Mouse (Mus musculus) kidney, postnatal 36 days (tissue): ENCODE results near the gene Gorasp1.

Experiments used
- DNase-seq, 2 experiments: peaks; one replicate each; pipeline ENCODE4 v3.0.0; 2021 to 2022; ENCODE audit warnings: mixed read lengths in 2 of 2

The Gorasp1 gene

DNA sequence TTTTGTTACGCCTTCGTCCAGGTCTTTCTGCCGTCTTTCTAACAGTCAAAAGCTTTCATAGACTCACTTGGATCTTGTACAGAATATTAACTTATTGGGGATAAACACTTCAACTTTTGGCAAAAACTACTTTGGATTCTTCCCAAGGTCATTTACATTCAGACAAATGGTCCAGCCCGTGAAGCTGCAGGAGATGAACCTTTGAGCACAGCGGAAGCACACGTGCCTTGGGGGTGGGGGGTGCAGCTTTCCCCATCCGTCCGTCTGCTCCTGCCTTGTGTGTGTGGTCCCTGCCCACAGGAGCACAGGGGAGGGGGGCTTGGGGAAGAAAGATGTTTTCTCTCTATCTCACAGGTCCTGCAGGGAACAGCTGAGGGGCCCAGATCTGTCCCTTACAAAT is 11.6 kb downstream of the Gorasp1 start:
- peak in 1 of 2 experiments; percentile 48 for DNase-seq

DNA sequence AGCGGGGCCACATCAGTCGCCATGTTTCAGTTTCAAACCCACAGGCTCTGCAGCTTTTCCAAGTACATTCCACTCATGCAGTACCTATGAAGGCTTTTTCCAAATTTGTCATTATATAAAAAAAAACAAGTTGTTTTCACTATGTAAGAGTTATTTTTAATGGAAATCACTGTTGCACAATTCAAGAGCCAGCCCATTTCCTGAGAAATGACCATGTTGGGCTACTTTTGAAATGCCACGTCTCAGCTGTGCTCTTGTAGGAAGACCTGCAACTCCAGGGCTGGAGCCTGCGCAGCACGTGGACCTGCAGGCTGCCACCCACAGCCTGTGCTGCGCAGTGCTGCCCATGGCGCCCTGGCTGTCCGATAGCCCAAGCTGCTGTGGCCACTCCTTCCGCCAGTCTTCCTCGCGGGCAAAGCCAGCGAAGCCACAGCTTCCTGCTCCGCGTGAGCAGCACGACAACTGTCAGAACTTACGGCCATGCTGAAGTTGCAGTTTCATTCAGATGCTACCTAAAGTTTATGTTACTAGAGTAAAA is 12.2 kb downstream of the Gorasp1 start:
- DNase-seq = peak in 1 of 2 experiments; percentile 35

DNA sequence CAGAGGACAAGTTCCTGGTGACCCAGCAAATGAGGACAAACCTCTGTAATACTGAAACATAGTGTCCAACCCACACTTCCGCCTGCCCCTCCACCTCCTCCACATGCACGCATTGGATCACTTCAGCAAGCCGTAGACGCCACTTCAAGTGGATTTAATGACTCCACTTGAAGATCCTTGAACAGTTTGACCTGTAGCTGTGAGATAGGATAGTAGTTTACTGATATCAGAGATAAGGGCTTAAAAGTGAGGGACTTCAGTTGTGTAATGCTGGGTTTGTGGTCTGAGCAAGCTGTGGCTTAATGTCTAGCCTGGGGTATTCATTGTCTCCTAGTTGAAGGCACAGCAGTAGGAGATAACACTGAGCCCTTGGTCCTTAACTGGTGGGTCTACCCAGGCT is 13.9 kb downstream of the Gorasp1 start:
- DNase-seq = no peak

DNA sequence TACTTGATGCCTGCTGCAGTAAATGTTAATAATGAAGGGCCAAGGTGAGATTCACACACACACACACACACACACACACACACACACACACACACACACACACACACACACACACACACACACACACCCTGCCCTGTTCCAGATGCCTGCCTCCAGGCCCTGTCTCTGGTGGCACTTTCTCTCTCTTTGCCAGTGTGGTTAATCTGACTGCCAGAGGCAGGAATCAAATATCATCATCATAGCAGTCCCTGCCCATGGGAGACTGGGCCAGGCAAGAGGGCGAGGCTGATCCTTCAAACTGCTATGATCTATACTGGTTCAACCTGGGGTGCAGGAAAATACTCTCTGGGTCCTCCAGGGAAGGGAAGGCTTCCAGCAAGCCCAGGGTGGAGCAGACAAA is 17.5 kb downstream of the Gorasp1 start:
- DNase-seq = no peak

DNA sequence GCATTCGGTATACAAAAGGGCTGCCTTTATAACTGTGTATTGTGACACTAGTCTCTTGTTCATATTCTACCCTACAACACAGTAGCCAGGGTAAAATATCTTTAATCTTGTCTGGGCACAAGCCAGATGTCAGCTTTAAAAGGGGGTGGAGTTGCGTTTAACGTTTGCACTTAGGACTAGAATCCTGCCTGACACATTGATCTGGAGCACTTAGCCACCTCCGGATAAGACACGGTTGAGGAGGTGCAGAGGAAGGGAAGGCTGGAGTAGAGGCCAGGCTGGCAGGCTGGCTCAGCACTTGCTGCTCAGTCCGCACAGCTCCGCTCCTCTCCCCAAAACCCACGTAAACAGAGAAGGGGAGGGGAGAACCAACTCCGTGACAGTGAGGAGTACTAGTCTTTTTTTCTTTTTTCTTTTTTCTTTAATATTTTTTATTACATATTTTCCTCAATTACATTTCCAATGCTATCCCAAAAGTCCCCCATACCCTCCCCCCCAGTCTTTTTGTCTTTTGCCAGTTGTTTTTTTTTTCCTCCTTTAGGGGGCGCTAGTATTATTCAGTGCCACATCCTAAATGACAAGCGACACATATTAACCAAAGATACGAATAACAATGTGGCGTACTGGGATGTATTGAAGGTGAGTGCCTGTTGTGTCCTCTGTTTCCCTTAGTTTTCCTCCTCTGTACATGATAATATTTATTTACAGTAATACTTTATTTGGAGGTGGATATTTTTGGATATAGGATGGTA is 24.1 kb downstream of the Gorasp1 start:
- no peak for DNase-seq

DNA sequence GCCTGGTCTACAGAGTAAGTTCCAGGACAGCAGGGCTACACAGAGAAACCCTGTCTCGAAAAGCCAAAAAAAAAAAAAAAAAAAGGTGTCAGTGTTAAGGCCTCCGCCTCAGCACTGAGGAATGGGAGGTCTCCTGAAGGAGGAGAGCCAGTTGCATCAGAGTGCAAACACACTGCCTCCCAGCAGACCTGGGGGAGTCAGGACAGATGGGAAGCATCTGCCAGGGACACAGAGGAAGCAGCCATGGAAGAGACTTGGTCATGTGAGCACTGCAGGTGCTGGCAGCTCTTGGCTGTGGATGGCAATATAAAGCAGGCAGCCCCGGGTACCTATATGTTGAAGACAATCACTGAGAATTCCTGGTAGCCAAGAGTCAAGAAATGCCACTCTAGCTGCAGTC is 27.4 kb downstream of the Gorasp1 start:
- no peak for DNase-seq

DNA sequence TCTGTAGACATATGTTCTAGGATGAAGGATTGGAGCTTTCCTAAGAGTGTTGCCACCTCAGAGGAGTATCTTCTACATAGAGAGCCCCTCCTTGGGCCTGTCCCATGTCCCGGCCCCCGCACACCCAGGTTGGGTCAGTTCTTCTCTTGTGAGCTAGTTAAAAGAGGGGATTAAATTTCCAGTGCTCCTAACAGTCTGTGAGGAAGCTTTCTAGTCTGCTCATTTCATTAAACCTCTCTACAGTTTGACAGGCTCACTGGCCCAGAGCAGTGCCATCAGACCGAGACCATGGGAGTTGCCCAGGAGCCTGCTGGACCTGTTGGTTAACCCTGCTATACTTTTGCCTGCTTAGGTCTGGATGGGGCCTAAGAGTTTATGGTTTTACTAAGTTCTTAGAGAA is 28.7 kb downstream of the Gorasp1 start:
- DNase-seq = no peak

DNA sequence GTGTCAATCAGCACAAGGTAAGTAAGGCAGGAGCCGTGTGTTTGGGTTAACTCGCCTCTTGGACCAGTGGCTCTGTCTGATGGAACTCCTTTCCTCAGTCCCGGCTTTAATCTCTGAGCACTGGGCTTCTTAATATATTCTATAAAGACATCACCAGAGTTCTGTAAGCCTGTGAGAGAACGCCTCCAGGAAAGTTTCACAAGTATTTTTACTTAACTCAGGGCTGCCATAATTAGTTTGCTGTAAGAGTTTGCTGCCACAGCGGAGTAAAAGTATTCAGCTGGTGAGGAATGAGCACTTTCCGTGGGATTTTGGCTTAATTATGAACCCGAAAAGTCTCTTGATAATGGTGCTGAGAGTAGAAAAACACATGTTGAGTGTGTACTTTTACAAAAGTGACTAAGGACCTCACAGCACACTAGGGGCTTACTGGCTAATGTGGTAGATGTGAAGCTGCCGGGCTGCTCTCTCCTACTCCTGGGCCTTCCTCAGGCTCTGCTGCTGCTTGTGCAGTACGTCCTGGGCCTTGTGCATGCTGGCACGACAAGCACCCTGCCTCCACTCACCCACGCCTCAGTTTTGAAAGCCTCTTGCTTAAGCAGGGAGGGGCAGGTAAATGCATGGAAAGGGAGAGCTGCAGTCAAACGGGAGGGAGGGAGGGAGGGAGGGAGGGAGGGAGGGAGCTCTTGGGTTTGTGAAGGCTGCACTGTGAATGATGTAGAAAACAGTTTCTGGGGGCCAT is 34.8 kb downstream of the Gorasp1 start:
- DNase-seq = no peak

DNA sequence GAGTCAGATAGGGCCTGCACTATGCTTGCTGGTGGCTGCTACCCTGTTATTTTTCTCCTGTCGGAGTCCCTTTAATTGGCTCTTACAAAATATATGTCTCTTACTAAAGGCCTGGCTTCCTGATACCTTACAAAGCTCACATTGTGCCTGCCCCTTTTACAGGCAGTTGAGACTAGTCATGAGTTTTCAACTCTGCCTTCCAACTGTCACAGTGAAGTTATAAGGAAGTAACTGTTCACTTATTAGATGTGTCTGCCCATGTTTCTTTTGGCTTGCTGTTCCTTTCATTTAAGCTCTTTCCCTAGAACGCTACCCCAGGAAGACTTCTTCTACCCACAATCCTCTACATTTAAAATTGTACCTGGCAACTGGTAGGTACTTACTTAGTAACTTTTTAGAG is 37.9 kb downstream of the Gorasp1 start:
- no peak for DNase-seq

DNA sequence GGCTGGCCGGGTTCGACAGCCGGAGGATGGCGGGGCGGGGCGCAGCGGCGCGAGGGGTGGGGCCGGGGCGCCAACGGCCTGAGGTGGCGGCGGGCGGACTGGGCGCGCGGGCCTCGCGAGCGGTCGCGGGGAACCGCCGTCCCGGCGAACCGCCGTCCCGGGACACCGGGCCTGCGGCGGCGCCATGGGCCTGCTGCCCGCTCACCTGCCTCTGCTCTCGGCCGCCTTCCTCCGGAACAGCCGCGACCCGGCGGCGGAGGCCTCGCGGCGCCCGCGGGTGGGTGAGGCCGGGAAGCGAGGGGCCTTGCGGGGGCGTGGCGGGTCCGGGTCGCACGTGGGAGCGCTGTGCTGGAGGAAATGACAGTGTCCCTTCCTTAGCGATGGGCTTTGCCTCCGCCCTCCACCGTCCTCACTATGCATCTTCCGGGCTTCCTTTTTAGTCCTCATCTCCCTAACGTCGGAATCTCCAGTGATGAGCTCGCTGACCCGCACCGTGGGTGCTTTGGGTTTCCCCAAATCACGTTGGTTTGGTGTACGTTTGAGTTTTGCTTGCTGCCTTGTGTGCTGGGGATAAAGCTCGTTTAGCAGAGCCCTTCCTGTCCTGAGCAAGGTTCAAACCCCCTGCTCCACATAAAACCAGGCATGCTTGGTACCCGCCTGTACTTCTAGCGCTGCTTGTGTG is 42.2 kb downstream of the Gorasp1 start:
- DNase-seq = peak; percentile 45 to 67

DNA sequence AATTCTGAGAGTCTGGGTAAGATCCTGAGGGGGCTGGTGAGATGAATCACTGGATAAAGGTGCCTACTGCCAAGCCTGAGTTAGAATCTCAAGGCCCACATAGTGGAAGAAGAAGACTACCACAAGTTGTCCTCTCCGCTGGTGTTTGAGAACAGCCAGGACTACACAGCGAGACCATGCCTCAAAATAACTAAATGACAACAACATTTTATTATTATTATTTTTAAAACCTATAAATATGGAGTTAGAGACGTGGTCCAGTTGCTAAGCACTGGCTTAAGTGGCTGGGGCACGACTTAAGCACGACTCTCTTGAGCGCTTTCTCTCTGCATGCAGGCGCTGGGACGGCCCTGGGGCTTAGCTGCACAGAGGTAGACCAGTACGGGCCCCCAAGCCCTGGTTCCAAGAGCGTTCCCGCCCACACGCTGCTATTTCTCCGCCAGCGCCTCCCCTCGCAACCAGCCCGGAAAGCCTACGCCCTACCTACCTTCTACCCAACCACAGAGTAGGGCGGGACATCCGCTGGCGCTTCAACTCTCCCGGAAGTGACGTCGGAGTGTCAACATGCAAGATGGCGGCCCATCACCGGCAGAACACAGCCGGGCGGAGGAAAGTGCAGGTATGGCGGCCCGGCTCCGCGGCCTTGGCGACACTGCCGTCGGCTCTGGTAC is 42.9 kb downstream of the Gorasp1 start, which contains the start of gene Wdr48:
Gene Wdr48, plus strand, starts transcription at position 540 of the 671 bp plus-strand sequence.
- DNase-seq = peak; percentile 98 to 99

DNA sequence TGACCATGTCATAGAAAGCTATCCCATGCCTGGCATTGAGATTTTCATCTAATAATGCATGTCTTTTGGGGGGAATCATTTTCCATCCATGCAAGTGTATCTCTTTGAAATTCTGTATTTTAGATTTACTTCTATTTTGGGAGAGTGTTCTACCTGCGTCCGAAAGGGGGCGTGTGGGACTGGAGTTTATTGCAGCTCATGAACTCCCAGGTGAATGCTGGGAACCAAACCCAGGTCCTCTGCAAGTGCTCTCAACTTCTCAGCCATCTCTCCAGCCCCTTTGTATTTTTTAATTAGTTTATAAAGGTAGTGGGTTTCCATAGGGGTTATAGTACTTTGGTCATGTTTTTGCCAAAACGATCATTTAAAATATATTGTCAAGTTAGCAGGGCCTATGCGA is 43.5 kb downstream of the Gorasp1 start:
- no peak for DNase-seq

DNA sequence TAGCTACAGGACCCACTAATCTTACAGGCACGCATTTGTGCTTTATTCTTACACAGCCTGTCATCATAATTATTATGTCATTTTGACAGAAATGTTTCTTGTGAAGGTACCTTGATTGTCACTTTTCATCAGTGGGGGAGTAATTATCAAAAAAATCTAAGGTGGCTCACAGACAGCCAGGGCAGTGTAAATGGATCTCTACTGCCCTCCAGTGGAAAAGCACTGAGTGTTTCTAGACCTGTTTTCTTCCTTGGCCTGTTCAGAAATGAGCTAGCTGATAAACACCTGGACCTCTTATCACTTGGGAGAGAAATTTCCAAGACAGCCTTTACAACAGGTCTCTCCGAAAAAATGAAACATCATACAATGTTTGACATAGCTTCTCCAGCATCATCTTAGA is 46.7 kb downstream of the Gorasp1 start:
- peak; percentile 21 to 53 for DNase-seq

DNA sequence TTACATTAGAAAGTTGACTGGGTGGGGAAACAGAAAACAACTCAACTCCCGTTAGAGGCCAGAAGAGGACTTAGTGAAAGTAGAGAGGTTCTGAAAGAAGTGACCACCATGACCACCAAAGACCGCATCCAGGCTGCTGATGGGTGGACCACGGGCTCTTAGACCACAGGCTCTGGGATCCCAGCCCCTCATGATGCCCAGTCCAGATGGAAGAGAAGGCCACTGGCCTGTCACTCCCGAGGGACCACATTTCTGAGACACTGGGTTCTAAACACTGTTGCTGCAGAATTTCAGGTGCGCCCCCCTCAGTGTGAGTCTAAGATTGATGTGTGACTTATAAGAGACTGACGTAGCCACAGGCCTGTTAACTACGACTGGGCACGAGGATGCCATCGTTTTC is 47.9 kb downstream of the Gorasp1 start:
- DNase-seq = no peak

DNA sequence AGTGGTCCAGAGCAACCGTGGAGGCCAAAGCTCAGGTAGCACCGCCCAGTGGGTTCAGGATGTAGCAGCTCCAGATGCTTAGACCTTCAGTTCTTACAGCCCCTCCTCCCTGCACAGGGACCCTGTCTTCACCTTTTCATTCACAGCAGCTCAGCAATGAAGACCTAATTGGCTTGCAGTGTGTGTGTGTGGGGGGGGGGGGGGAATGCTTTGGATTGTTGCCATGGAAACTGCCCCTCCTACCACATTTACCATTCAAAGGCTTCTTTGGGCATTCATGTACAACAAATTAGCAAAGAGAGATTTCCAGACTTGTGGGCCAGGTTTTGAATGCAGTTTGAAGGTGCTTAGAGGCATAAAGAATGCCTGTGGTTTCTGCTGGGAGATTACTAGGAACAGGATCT is 48.5 kb downstream of the Gorasp1 start:
- DNase-seq = no peak

DNA sequence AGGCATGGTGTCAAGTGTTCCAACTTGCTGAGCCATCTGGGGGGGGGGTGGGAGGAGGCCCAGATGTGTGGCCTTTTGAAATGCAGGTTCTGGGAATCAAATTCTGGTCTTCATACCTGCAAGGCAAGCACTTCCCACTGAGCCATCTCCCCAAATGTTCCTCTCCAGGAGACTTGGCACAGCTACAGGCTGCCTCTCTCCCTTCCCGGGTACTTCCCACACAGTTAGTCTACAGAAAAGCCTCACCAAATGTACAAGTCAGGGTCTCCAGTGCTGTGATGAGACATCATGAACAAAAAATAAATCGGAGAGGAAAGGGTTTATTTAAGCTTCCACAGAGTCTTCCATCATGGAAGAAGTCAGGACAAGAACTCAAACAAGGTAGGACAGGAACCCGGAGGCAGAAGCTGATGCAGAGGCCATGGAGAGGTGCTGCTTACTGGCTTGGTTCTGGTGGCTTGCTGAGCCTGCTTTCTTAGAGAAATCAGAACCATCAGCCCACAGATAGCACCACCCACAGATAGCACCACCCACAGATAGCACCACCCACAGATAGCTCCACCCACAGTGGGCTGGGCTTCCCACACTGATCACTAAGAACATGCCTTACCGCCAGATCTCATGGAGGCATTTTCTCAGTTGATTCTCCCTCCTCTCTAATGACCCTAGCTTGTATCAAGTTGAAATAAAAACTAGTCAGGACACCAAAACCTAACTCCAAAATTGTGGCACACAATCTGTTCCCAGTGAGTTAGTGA is 50.0 kb downstream of the Gorasp1 start:
- DNase-seq = peak in 1 of 2 experiments; percentile 24
